Mouse (Mus musculus) small intestine, adult 2 months (tissue): ENCODE measurements around the gene Il1r1.

Source experiments
- CTCF ChIP-seq: fragments of 200-500 bp; IDR thresholded peaks from 2 replicates; pipeline ENCODE4 v1.5.1; 2012; ENCODE audit warnings: low read depth, mild to moderate bottlenecking, control low read depth, inconsistent platforms, low read length, moderate library complexity, mixed read lengths; ENCODE audit not compliant: insufficient replicate concordance, insufficient read length; ENCODE audit errors: extremely low read depth
- POLR2A ChIP-seq: fragments of 200-500 bp; IDR thresholded peaks from 2 replicates; pipeline ENCODE4 v1.6.1; 2012; ENCODE audit warnings: low read depth, mild to moderate bottlenecking, control low read depth, inconsistent platforms, low read length, moderate library complexity

GRCm38 (mm10) chr1:40218603-40219002, 6.3 kb upstream of the Il1r1 start:
- TF ChIP-seq CTCF (no peak), POLR2A (no peak)
